Mouse (Mus musculus): ENCODE measurements around the gene Nlgn1.

DNA sequence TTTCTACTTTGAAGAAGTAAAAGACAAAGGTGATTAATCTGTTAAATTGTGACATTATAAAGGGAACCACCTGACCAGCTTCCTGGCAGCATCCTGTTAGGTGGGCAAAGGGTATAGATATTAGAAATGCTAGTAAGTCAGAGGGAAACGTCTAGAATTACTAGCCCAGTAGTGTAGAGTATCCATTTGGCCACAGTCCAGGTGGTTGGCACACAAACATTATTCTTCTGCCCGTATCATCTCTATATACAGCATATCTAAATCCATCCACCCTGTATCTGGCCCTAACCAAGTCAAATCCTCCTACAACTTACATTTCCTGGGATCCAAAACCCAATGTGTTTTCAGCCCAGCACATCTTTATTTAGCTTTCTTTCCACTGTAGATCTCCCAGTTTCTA is 5.2 kb upstream of the Nlgn1 start:
- TF ChIP-seq CTCF (IDR thresholded peaks at IDR 0.05; ENCODE audit: low read depth, low read length) (no peak), POLR2A (IDR thresholded peaks at IDR 0.05; ENCODE audit: insufficient read depth, low read length) (no peak), EP300 (IDR thresholded peaks at IDR 0.05; ENCODE audit: insufficient read depth, low read depth, low read length) (no peak)

All from ES-Bruce4 (cell line).